Mouse (Mus musculus) heart, adult 2 months (tissue): ENCODE measurements around the gene Tmcc2. TPM values are rescaled to one million over a fixed set of nuclear protein-coding genes. Genes with fewer than 3 reads are reported as not detected.

ENCODE experiments used
- DNase-seq, 2 experiments: peaks; one replicate each; pipeline ENCODE4 v3.0.0; 2021
- H3K27ac ChIP-seq: fragments of 200-600 bp; 2 replicates; pipeline ENCODE4 v1.8.1; 2022
- H3K27me3 ChIP-seq: fragments of 200-500 bp; 2 replicates; pipeline ENCODE4 v1.6.1; 2012; ENCODE audit warnings: mild to moderate bottlenecking, low read length, inconsistent platforms, mixed read lengths; ENCODE audit not compliant: control insufficient read depth, insufficient read depth
- H3K36me3 ChIP-seq: fragments of 200-500 bp; 2 replicates; pipeline ENCODE4 v1.6.1; 2012; ENCODE audit warnings: low read length, inconsistent platforms; ENCODE audit not compliant: control insufficient read depth, insufficient read depth
- H3K4me1 ChIP-seq: fragments of 200-500 bp; 2 replicates; pipeline ENCODE4 v1.6.1; 2011; ENCODE audit warnings: low read length; ENCODE audit not compliant: control insufficient read depth, insufficient read depth
- H3K4me3 ChIP-seq: fragments of 200-600 bp; 2 replicates; pipeline ENCODE4 v1.8.1; 2022
- H3K79me2 ChIP-seq: fragments of 200-500 bp; replicated peaks from 2 replicates; pipeline ENCODE4 v1.6.1; 2012; ENCODE audit warnings: mild to moderate bottlenecking, inconsistent platforms, low read length, moderate library complexity, mixed read lengths; ENCODE audit not compliant: control insufficient read depth, insufficient read depth
- H3K9ac ChIP-seq: fragments of 200-500 bp; 2 replicates; pipeline ENCODE4 v1.6.1; 2012; ENCODE audit warnings: low read depth, mild to moderate bottlenecking, control low read depth, inconsistent platforms, low read length, mixed read lengths
- CTCF ChIP-seq: fragments of 200-600 bp; IDR thresholded peaks from 2 replicates; pipeline ENCODE4 v1.8.1; 2022; ENCODE audit warnings: antibody characterized with exemption, mild to moderate bottlenecking, moderate library complexity
- EP300 ChIP-seq: fragments of 200-500 bp; IDR thresholded peaks from 2 replicates; pipeline ENCODE4 v1.6.1; 2011; ENCODE audit warnings: low read depth, low read length, control low read depth; ENCODE audit not compliant: insufficient read depth
- POLR2A ChIP-seq: fragments of 200-500 bp; IDR thresholded peaks from 2 replicates; pipeline ENCODE4 v1.6.1; 2011; ENCODE audit warnings: mild to moderate bottlenecking, low read depth, low read length, control low read depth; ENCODE audit not compliant: insufficient read depth
- WGBS: fragments of 180-500 bp; shearing (Covaris S2); methylation state at CpG from one replicate; pipeline ENCODE4 v1.1.7; 2018; 5-methylcytosine and 5-hydroxymethylcytosine counted together
- intact Hi-C: fragments of 180-260 bp; cut with DNase I; formaldehyde crosslinking; loops from one replicate; pipeline ENCODE4 v1.15.1; 2025
- polyA plus RNA-seq: library from polyadenylated mRNA; depleted of rRNA; stranded (reverse); fragments of >200 nt; gene quantifications from 2 replicates; pipeline ENCODE4 v1.2.3, GENCODE M21; 2012
- total RNA-seq, 2 experiments: library from RNA; stranded (reverse); gene quantifications; 2 replicates each; pipeline ENCODE4 v1.2.3; 2021

Gene Tmcc2
- total and polyA plus RNA-seq, 3 experiments, result 17.5 to 25.4 (median 21.9) TPM

GRCm38 (mm10) chr1:132375256-132375655 lies 15.8 kb downstream of the Tmcc2 start:
- no peak overlapping the region for H3K4me3 ChIP-seq
- peaks cover 16% of the 10 kb centered on the region for H3K36me3 ChIP-seq
- no peak overlapping the region for H3K9ac ChIP-seq
- intact Hi-C loops, result no loop called here
- WGBS, result 21% methylated on average over 4 of the region's 4 CpGs
- peaks cover 47% of the 10 kb centered on the region for H3K4me1 ChIP-seq
- no peak for DNase-seq
- peak; percentile 52; the same call in 1 of the 2 replicates for TF ChIP-seq EP300
- no peak for TF ChIP-seq CTCF
- TF ChIP-seq POLR2A, result no peak
- H3K27me3 ChIP-seq, result no peaks in the 10 kb centered on the region
- peak overlapping the region; percentile 74 for H3K27ac ChIP-seq
- H3K79me2 ChIP-seq, result no peaks in the 10 kb centered on the region

GRCm38 (mm10) chr1:132374873-132375244 lies 16.2 kb downstream of the Tmcc2 start:
- Histone ChIP-seq H3K27me3 (no peaks in the 10 kb centered on the region), H3K27ac (peak overlapping the region; percentile 74), H3K79me2 (no peaks in the 10 kb centered on the region), H3K4me1 (peaks cover 47% of the 10 kb centered on the region), H3K36me3 (peaks cover 16% of the 10 kb centered on the region), H3K9ac (no peak overlapping the region), H3K4me3 (no peak overlapping the region)
- WGBS, result 46% methylated on average over 3 of the region's 3 CpGs
- TF ChIP-seq POLR2A, result no peak
- TF ChIP-seq EP300, result no peak
- no peak for TF ChIP-seq CTCF
- no peak for DNase-seq
- intact Hi-C loops, result no loop called here

GRCm38 (mm10) chr1:132374140-132374872 lies 16.8 kb downstream of the Tmcc2 start:
- intact Hi-C loops, result no loop called here
- Histone ChIP-seq H3K27me3 (no peaks in the 10 kb centered on the region), H3K9ac (no peak overlapping the region), H3K4me1 (peaks cover 47% of the 10 kb centered on the region), H3K4me3 (no peak overlapping the region), H3K27ac (peak overlapping the region; percentile 74), H3K36me3 (peaks cover 16% of the 10 kb centered on the region), H3K79me2 (no peaks in the 10 kb centered on the region)
- DNase-seq, result no peak
- 20% methylated on average over 5 of the region's 5 CpGs for WGBS
- TF ChIP-seq POLR2A, result no peak
- TF ChIP-seq EP300, result no peak
- no peak for TF ChIP-seq CTCF

GRCm38 (mm10) chr1:132372896-132373534 lies 18.1 kb downstream of the Tmcc2 start:
- WGBS, result 56% methylated on average over 6 of the region's 6 CpGs

GRCm38 (mm10) chr1:132372354-132372753 lies 18.7 kb downstream of the Tmcc2 start:
- no peak for DNase-seq
- H3K4me1 ChIP-seq, result peaks cover 47% of the 10 kb centered on the region
- WGBS, result 86% methylated on average over 5 of the region's 5 CpGs
- TF ChIP-seq EP300 (no peak), CTCF (no peak), POLR2A (no peak)
- no peak overlapping the region for H3K9ac ChIP-seq
- H3K27ac ChIP-seq, result peak overlapping the region; percentile 64; the same call in 1 of the 2 replicates
- intact Hi-C loops, result no loop called here
- no peak overlapping the region for H3K4me3 ChIP-seq
- no peaks in the 10 kb centered on the region for H3K27me3 ChIP-seq
- peaks cover 13% of the 10 kb centered on the region for H3K36me3 ChIP-seq
- H3K79me2 ChIP-seq, result no peaks in the 10 kb centered on the region

More at GRCm38 (mm10) chr1:132372896-132373534, 18.1 kb downstream of the Tmcc2 start:
- no peak for TF ChIP-seq POLR2A
- no peaks in the 10 kb centered on the region for H3K79me2 ChIP-seq
- H3K4me1 ChIP-seq, result peaks cover 47% of the 10 kb centered on the region
- H3K36me3 ChIP-seq, result peaks cover 16% of the 10 kb centered on the region
- H3K27ac ChIP-seq, result peak overlapping the region; percentile 5; the same call in 1 of the 2 replicates
- no peaks in the 10 kb centered on the region for H3K27me3 ChIP-seq
- no peak overlapping the region for H3K9ac ChIP-seq
- intact Hi-C loops, result no loop called here
- DNase-seq, result no peak
- no peak overlapping the region for H3K4me3 ChIP-seq
